Mouse (Mus musculus): ENCODE measurements around the gene Rhot1.

The Rhot1 gene

DNA sequence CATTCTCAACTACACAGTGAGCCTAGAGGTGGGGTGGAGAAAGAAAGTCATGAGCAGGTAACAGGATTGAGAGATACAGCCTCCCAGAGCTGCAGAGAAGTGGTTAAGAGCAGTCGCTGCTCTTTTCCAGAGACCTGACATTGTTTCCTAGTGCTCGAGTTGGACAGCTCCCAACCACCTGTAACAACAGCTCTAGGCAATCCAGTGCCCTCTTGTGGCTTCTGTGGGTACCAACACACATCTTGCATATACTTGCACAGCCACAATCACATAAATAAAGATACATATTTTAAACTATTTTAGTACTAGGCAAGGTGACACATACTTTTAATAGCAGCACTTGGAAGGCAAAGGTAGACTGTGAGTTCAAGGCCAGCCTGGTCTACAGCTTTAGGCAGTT is 82.2 kb downstream of the Rhot1 start:
- DNase-seq, result no peak

GRCm38 (mm10) chr11:80292463-80292862 is 83.6 kb downstream of the Rhot1 start:
- no peak for DNase-seq

DNA sequence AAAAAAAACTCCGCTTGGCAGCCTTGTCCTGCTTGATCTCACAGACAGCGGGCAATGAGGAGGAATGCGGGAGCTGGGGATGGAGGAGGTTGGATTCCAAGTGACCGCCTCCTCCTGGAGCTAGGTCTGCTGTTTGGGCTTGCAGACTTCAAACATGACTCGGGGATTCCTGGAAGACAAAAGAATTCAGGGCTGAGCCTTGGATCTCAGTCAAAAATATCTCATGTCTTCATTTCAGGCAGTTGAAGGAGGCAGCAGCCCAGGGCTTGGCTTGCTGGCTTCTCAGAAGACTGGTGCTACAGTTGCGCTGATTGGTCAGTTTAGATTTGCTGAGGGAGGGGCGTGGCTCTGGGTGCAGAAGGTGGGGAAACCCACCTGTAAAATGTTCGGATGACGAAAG is 86.2 kb downstream of the Rhot1 start:
- no peak for DNase-seq

- peak in 1 of 2 experiments; percentile 7 for DNase-seq
Observed at GRCm38 (mm10) chr11:80295785-80296184, 87.0 kb downstream of the Rhot1 start.

DNA sequence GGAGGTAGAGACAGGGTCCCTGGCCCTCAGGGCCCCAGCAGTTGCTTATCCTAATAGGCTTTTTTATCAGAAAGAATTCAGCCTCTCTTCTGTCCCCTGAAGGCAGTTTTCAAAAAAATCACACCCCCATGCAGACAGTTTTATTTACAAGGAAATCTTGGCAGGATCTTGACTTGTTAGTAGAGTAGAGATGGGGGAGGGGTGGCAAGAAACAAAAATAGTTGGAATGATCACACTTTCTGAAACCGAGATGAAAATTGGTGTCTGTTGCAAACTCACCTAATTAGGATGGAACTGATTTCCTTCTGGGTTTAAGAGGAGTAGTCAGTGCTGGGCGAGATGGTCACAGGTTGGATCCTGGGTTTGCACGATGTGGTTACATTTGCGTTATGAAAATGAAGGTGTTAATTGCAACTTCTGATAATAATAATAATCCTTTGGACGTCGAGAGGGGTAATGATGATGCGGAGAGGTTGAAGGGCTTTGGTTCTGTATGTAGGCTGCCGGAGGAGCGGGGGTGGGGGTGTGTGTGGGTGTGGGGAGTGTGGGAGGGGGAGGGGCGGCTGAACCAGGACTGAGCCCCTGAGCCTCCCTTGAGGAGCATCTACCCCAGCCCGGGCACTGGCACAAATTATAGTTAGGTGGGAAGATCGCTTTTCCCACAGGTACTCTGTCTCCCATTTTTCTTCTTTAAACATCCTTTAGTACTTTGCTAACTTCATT is 90.9 kb downstream of the Rhot1 start:
- DNase-seq, result no peak

DNA sequence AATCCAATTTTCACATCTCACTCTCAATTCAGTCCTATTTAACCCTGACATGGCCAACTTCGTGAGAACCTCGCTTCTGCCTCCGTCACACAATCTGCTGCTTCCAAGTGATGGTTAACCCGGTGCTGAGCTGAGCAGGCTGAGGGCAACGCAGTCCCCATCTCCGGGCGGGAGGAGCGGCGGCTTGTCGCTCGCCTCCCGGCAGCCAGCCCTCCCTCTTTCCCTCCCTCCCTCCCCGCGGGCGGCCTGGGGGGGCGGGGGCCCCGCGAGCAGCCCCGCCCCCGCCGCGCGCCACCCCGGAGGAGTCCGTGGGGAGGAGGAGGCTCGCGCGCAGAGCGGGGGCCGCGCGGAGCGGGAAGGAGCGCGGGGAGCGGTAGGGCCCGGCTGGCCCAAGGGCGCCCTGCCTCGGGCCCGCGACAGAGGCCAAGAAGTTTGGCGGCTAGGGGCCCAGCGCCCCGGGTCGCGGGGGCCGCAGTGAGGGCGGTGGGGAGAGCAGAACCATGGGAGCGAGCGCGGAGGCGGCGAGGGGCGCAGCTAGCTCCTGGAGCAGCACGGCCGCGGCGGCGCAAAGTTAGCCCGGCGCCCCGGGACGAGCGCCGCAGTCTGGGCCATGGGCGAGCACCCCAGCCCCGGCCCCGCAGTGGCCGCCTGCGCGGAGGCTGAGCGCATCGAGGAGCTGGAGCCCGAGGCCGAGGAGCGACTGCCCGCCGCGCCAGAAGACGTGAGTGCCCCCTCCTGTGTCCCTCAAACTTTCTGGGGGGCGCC is 91.9 kb downstream of the Rhot1 start, which contains the start of gene Rhbdl3:
TSS of gene Rhbdl3 (plus strand) at position 362 of the 765 bp plus-strand sequence.
- peak; percentile 51 to 60 for DNase-seq

- peak; percentile 32 to 48 for DNase-seq
Observed at GRCm38 (mm10) chr11:80301316-80302045, 92.7 kb downstream of the Rhot1 start.

DNA sequence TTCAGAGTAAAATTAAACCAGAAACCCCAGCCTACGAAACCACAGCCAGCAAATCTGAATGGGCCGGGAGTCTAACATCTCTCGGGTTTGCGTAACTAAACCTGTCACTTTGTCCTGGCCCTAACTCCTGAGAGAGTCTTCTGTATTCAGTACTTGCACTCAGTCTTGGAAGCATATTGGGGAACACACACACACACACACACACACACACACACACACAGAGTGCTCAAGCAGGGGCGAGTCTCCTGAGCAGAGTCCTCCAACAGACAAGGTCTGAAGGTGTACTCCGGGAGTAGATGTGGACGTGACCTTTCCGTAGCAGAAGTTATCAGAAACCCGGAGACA is 93.2 kb downstream of the Rhot1 start:
- DNase-seq, result no peak

GRCm38 (mm10) chr11:80302536-80302935 is 93.7 kb downstream of the Rhot1 start:
- peak; percentile 81 to 83 for DNase-seq

DNA sequence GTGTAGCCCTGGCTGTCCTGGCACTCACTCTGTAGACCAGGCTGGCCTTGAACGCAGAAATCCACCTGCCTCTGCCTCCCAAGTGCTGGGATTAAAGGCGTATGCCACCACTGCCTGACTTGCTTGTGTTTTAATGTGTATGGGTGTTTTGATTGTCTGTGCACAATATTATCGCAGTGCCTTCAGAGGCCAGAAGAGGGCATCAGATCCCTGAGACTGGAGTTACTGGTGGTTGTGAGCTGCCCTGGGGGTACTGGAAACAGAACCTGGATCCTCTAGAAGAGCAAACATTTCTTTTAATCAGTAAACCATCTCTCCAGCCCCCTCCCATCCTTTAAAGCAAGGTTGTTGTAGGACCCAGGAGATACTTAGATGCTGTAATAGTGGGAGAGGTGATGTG is 94.9 kb downstream of the Rhot1 start:
- no peak for DNase-seq

- no peak for DNase-seq
Observed at GRCm38 (mm10) chr11:80304846-80305245, 96.0 kb downstream of the Rhot1 start.

- DNase-seq, result no peak
Observed at GRCm38 (mm10) chr11:80308537-80308936, 99.7 kb downstream of the Rhot1 start.

DNA sequence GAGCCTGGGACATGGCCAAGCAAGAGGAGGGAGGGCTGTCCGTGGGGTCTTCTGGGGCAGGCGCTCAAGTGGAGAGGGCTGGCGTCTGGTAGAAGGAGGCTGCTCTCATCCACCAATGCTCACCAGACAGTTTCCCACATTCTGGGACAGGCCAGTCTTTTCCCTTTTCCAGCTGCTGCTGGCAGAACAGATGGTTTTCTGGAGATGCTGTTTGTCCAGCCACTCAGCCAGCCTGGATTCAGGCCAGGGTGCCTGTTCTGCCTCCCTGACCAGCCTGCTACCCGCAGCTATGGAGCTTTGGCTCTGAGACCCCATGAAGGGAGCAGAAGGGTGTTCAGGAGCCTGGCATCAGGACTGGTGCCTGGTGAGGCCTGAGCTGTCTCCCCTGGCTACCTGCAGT is 102.5 kb downstream of the Rhot1 start:
- DNase-seq, result no peak

DNA sequence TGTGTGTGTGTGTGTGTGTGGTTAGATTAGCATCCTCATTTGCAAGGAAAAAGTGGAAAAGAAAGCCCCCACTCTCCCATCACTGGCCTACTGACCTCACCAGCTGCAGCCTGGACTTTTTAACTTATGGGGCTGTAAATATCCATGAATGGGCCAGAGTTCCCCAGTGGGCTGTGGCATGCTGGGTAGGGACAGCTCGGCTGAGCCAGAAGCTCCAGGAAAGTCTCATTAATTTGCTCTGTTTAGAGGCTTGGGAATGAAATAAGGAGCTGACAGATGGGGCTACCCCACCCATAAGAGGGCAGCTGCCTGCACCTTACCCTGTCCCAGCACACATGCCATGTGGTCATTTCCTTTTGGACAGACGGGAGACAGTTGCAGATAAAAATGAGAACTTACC is 103.2 kb downstream of the Rhot1 start:
- no peak for DNase-seq

DNA sequence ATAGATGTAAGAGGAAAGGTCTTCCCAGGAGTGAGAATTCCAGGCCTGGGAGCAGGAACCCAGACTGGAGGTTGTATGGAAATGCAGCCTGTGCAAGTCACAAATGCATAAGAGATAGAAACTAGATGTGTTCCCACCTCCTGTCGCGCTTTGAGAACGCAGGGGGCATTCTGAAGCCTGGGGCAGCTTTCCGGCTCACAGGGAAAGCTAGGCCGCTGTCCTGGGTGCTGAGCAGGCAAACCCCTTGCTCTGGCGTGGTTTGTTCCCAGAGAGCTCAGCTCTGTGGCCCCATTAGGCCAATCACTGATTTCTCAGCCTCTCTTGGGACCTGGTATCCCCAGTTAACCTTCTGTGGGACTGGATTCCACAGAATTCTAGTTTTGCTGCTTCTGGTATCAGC is 103.7 kb downstream of the Rhot1 start:
- no peak for DNase-seq

DNA sequence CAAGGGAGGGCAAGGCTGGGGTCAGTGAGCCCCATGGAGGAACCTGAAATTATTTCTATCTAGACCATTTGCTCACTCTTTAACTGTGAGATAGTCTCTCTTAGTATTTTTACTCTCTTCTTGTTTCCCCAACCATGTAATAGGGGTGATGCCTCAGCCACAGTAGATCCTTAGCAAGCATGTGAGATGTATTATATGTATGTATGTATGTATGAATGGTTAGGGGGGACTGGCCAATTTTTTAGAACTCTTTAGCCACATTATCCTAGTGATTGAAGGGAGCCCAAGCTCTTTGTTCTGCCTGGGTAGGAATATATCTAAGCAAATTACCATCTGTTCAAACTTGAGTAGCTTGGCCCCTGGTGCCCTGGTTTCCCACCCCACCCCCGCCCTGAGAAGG is 104.6 kb downstream of the Rhot1 start:
- no peak for DNase-seq

DNA sequence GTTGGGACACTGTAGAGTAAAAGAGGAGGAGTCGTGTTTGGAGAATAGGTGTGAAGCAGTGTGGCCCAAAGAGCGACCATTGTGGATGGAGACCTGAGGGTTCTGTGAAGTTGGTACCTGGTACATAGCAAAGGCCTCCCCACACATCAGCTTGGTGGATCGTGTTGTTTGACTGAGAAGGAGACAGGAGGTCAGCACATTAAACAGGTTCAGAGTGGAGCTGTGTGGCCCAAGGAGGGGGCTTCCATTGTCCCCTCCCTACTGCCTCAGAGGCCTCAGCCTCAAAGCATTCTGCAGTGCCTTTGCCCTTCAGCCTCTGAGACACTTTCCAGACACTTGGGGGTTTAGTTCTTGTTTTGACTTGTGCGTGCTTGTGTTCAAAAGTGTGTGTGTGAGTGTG is 105.1 kb downstream of the Rhot1 start:
- no peak for DNase-seq

- no peak for DNase-seq
Observed at GRCm38 (mm10) chr11:80315743-80316639, 107.2 kb downstream of the Rhot1 start.

Data from lung, adult 18-20 months (tissue).